Mouse (Mus musculus): ENCODE data around the gene Kansl3. TPM values are rescaled to one million over a fixed set of nuclear protein-coding genes. Genes with fewer than 3 reads are reported as not detected.

Kansl3 gene
- polyA plus RNA-seq, 1 experiment: 23.6 TPM

- H3K79me2 ChIP-seq (ENCODE audit: control insufficient read depth, insufficient read depth): no peaks in the 10 kb centered on the region
- no peak overlapping the region for H3ac ChIP-seq (ENCODE audit: control insufficient read depth, insufficient read length, low read depth)
- peaks cover 7% of the 10 kb centered on the region for H3K36me3 ChIP-seq (ENCODE audit: control insufficient read depth, insufficient read depth)
- no peaks in the 10 kb centered on the region for H3K79me3 ChIP-seq (ENCODE audit: low read depth)
- H3K4me3 ChIP-seq (ENCODE audit: insufficient read depth, poor library complexity, severe bottlenecking): no peak overlapping the region
- H3K27me3 ChIP-seq (ENCODE audit: control insufficient read depth, insufficient read depth, insufficient read length): no peaks in the 10 kb centered on the region
- no peak for TF ChIP-seq MAX (IDR thresholded peaks at IDR 0.05)
- TF ChIP-seq USF1 (IDR thresholded peaks at IDR 0.05; ENCODE audit: low read depth): no peak
- no peak for TF ChIP-seq CEBPB (IDR thresholded peaks at IDR 0.05; ENCODE audit: low read depth)
- no peak for TF ChIP-seq CTCF (IDR thresholded peaks at IDR 0.05; ENCODE audit: control insufficient read depth, insufficient read depth, insufficient read length)
- no peak for TF ChIP-seq FOSL1 (IDR thresholded peaks at IDR 0.05; ENCODE audit: insufficient read depth, low read length, poor library complexity, severe bottlenecking)
- no peak for TF ChIP-seq MYOG (IDR thresholded peaks at IDR 0.05; ENCODE audit: control insufficient read depth, extremely low read depth, insufficient read length)
- no peak for TF ChIP-seq MYOD1 (IDR thresholded peaks at IDR 0.05; ENCODE audit: control insufficient read depth, insufficient read length, low read depth)
These were observed 42.2 kb downstream of the Kansl3 start for GRCm38 (mm10) chr1:36326815-36327214.

GRCm38 (mm10) chr1:36325900-36326321 is 43.1 kb downstream of the Kansl3 start:
- no peak overlapping the region for H3ac ChIP-seq (ENCODE audit: control insufficient read depth, insufficient read length, low read depth)
- no peaks in the 10 kb centered on the region for H3K27me3 ChIP-seq (ENCODE audit: control insufficient read depth, insufficient read depth, insufficient read length)
- H3K79me2 ChIP-seq (ENCODE audit: control insufficient read depth, insufficient read depth): no peaks in the 10 kb centered on the region
- TF ChIP-seq CTCF (IDR thresholded peaks at IDR 0.05; ENCODE audit: control insufficient read depth, insufficient read depth, insufficient read length): no peak
- TF ChIP-seq CEBPB (IDR thresholded peaks at IDR 0.05; ENCODE audit: low read depth): peak; percentile 89
- TF ChIP-seq MYOD1 (IDR thresholded peaks at IDR 0.05; ENCODE audit: control insufficient read depth, insufficient read length, low read depth): peak; percentile 79
- no peak for TF ChIP-seq USF1 (IDR thresholded peaks at IDR 0.05; ENCODE audit: low read depth)
- TF ChIP-seq FOSL1 (IDR thresholded peaks at IDR 0.05; ENCODE audit: insufficient read depth, low read length, poor library complexity, severe bottlenecking): peak; percentile 49
- TF ChIP-seq MYOG (IDR thresholded peaks at IDR 0.05; ENCODE audit: control insufficient read depth, extremely low read depth, insufficient read length): no peak
- TF ChIP-seq MAX (IDR thresholded peaks at IDR 0.05): peak; percentile 28
- H3K36me3 ChIP-seq (ENCODE audit: control insufficient read depth, insufficient read depth): peaks cover 11% of the 10 kb centered on the region
- H3K79me3 ChIP-seq (ENCODE audit: low read depth): no peaks in the 10 kb centered on the region
- H3K4me3 ChIP-seq (ENCODE audit: insufficient read depth, poor library complexity, severe bottlenecking): no peak overlapping the region

- Histone ChIP-seq H3ac (ENCODE audit: control insufficient read depth, insufficient read length, low read depth) (no peak overlapping the region), H3K36me3 (ENCODE audit: control insufficient read depth, insufficient read depth) (peaks cover 29% of the 10 kb centered on the region), H3K79me2 (ENCODE audit: control insufficient read depth, insufficient read depth) (no peaks in the 10 kb centered on the region), H3K79me3 (ENCODE audit: low read depth) (no peaks in the 10 kb centered on the region), H3K27me3 (ENCODE audit: control insufficient read depth, insufficient read depth, insufficient read length) (no peaks in the 10 kb centered on the region), H3K4me3 (ENCODE audit: insufficient read depth, poor library complexity, severe bottlenecking) (no peak overlapping the region)
- TF ChIP-seq USF1 (IDR thresholded peaks at IDR 0.05; ENCODE audit: low read depth) (no peak), CTCF (IDR thresholded peaks at IDR 0.05; ENCODE audit: control insufficient read depth, insufficient read depth, insufficient read length) (peak; percentile 38)
These were observed 45.1 kb downstream of the Kansl3 start for GRCm38 (mm10) chr1:36323746-36324448.

GRCm38 (mm10) chr1:36323076-36323475 is 45.9 kb downstream of the Kansl3 start:
- no peak overlapping the region for H3K4me3 ChIP-seq (ENCODE audit: insufficient read depth, poor library complexity, severe bottlenecking)
- TF ChIP-seq MAX (IDR thresholded peaks at IDR 0.05) (no peak), MYOD1 (IDR thresholded peaks at IDR 0.05; ENCODE audit: control insufficient read depth, insufficient read length, low read depth) (no peak), CTCF (IDR thresholded peaks at IDR 0.05; ENCODE audit: control insufficient read depth, insufficient read depth, insufficient read length) (no peak), USF1 (IDR thresholded peaks at IDR 0.05; ENCODE audit: low read depth) (no peak), MYOG (IDR thresholded peaks at IDR 0.05; ENCODE audit: control insufficient read depth, extremely low read depth, insufficient read length) (no peak), CEBPB (IDR thresholded peaks at IDR 0.05; ENCODE audit: low read depth) (no peak), FOSL1 (IDR thresholded peaks at IDR 0.05; ENCODE audit: insufficient read depth, low read length, poor library complexity, severe bottlenecking) (no peak)
- peaks cover 36% of the 10 kb centered on the region for H3K36me3 ChIP-seq (ENCODE audit: control insufficient read depth, insufficient read depth)
- H3ac ChIP-seq (ENCODE audit: control insufficient read depth, insufficient read length, low read depth): no peak overlapping the region
- no peaks in the 10 kb centered on the region for H3K79me2 ChIP-seq (ENCODE audit: control insufficient read depth, insufficient read depth)
- no peaks in the 10 kb centered on the region for H3K27me3 ChIP-seq (ENCODE audit: control insufficient read depth, insufficient read depth, insufficient read length)
- H3K79me3 ChIP-seq (ENCODE audit: low read depth): no peaks in the 10 kb centered on the region

- no peak overlapping the region for H3K4me3 ChIP-seq (ENCODE audit: insufficient read depth, poor library complexity, severe bottlenecking)
- H3K36me3 ChIP-seq (ENCODE audit: control insufficient read depth, insufficient read depth): peaks cover 40% of the 10 kb centered on the region
- no peak for TF ChIP-seq CEBPB (IDR thresholded peaks at IDR 0.05; ENCODE audit: low read depth)
- TF ChIP-seq MYOD1 (IDR thresholded peaks at IDR 0.05; ENCODE audit: control insufficient read depth, insufficient read length, low read depth): no peak
- TF ChIP-seq MAX (IDR thresholded peaks at IDR 0.05): no peak
- TF ChIP-seq CTCF (IDR thresholded peaks at IDR 0.05; ENCODE audit: control insufficient read depth, insufficient read depth, insufficient read length): no peak
- TF ChIP-seq USF1 (IDR thresholded peaks at IDR 0.05; ENCODE audit: low read depth): no peak
- no peaks in the 10 kb centered on the region for H3K79me2 ChIP-seq (ENCODE audit: control insufficient read depth, insufficient read depth)
- no peaks in the 10 kb centered on the region for H3K27me3 ChIP-seq (ENCODE audit: control insufficient read depth, insufficient read depth, insufficient read length)
- H3ac ChIP-seq (ENCODE audit: control insufficient read depth, insufficient read length, low read depth): no peak overlapping the region
- no peaks in the 10 kb centered on the region for H3K79me3 ChIP-seq (ENCODE audit: low read depth)
These were observed 47.0 kb downstream of the Kansl3 start for GRCm38 (mm10) chr1:36321829-36322573.

Data from C2C12 (cell line).